Mouse (Mus musculus): Measurements from ENCODE around the gene Gdpd5.

GRCm38 (mm10) chr7:99381214-99382087, at the start of gene Gdpd5:
- no peak for TF ChIP-seq CTCF (IDR thresholded peaks at IDR 0.05; ENCODE audit: low read depth)
- no peak for TF ChIP-seq EP300 (optimal IDR thresholded peaks at IDR 0.05)
